Mouse (Mus musculus): ENCODE results near the gene Sorbs1. TPM values are rescaled to one million over a fixed set of nuclear protein-coding genes. Genes with fewer than 3 reads are reported as not detected.
A peak's percentile ranks its signal among the peaks of the same experiment; 100 is the strongest.

Sorbs1 gene
- total RNA-seq, 2 experiments from 2014 or later: 234 to 256 TPM

GRCm38 (mm10) chr19:40435797-40436196 lies 77.8 kb downstream of the Sorbs1 start:
- DNase-seq: no peak

GRCm38 (mm10) chr19:40435045-40435444 lies 78.5 kb downstream of the Sorbs1 start:
- DNase-seq: peak; percentile 65

DNA sequence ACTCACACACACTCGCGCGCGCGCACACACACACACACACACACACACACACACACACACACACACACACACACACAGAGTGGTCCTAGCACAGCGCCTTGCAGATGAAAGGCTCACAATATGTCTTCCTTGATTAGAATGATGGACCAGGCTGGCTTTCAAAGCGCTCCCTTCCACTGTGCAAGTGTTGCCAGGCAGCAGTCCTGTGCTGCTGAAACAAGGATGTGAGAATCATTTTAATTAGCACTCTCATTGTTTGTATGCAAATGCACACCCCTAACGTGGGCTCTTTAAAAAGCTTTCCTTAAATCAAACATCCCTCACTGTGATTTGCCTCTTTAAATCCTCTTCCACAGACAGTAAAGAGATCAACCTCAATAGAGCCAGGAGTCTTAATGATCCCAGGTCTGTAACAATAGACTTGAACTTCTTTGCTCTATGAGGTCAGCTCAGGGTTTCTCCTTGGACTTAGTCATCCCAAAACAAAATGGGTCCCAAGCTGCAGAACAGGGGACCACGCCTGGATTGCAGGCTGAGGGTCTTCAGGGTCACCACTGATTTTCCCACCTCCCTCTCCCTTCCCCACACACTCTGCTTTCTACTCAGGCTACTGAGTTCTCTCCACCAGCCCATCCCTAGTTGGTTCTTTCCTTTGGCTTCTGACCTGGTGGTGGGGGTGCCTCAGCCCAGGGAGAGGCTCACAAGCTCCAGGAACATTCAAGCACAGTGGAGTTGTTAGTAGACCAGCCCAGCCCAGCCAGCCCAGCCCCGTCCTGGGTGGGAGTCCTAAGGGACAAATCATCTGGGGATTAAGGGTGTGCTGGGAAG lies 79.3 kb downstream of the Sorbs1 start:
- DNase-seq: peak; percentile 26

DNA sequence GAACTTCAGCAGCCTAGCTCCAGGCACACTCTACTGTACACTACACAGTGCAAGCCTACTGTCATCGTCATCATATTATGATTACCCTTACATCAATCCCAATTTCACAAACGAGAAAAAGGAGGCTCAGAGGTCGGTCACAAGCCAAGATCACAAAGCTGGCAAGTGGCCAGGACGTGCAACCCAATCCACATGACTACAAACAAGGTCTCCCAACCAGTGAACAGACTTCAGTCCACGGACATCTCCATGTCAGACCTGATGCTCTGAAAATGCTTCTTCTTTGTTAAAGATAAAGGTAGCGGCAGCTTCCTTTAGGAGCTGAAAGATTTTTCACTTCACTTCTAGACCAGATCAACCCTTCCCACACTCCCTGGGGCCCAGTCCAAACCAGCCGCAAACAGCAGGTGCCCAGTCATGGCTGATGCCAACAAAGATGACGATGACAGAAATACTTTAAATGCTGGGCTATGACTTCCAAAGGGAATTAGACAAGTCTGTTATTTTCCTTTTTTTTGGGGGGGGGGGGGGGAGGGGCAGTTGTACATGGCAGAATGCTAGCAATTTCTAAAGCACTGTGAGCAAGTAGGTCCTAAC lies 80.2 kb downstream of the Sorbs1 start:
- DNase-seq: peak; percentile 58

- DNase-seq: peak; percentile 49
Observed at GRCm38 (mm10) chr19:40431969-40432368, 81.6 kb downstream of the Sorbs1 start.

GRCm38 (mm10) chr19:40429572-40429971 lies 84.0 kb downstream of the Sorbs1 start:
- no peak for DNase-seq

DNA sequence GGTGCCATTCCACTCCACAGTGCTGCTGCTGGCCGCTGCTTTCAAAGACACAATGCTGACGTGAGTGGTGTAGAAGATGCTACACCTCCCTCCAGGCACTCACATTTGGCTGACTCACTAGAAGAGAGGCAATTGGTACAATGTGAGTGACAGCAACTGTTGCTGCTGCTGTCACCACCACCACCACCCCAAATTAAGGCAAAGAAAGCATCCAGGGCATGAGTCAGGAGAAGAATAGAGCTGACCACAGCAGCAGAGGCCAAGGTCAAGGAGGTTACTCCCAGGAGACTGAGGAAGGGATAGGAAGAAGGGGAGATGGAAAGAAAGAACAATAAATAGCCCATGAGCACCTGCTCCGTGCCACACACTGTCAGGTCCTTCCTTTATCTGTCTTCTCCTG lies 84.4 kb downstream of the Sorbs1 start:
- no peak for DNase-seq

DNA sequence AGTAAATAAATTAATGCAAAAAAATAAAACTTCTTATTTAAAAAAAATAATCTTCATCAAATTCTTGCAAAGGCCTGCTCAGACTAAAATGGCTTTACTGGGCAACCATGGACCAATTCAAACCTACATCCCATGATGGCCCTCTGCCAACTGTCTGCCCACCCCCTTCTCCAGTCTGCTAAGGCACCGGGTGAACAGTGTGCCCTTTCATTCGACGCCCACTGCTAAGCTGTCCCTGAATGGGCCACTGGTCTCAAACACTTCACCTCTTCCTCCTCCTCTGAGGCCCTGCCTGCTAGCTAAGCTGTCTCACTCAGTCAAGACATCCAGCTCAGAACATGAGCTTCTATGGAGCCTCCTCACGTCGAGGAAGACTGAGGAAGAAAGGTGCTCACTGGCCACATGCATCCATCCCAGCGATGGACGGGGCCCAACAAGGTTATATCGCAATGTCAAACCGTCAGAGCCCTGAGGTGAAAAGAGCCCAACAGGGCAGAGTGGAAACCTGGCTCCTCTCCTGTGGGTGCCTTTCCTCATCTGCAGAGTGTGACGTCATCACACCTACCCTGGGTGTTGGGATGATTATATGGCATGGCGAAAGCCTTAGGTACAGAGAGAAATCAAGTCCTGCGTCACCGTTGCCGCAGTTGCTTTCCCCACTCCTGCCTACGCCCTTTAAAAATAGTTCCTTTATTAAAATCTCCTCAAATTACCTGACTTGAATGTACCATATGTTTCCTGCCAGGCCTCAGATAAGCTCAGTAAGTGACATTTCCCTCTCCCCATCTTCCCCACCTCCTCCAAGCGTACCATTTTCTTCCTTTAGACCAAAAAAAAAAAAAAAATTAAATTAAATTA lies 87.2 kb downstream of the Sorbs1 start:
- DNase-seq: no peak

DNA sequence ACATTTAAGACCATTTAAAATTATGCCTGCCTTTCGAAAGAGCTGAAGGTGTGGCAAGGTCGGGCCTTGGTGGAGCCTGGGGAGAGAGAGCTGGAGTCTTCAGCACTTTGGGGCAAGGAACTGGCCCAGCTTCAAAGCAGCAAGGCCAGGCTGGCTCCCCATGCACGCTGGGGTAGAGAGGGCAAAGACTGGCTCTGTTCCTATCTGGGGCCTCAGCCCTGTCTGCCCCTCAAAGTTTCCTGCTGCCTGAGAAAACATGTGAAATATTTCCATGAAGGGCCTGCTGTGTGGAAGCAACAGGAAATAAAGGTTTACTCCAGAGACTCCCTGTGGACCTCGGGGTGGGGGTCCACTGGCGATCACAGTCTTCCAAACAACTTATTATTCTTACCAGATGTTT lies 88.3 kb downstream of the Sorbs1 start:
- DNase-seq: peak; percentile 29

GRCm38 (mm10) chr19:40421037-40421436 lies 92.5 kb downstream of the Sorbs1 start:
- no peak for DNase-seq

- no peak for DNase-seq
Observed at GRCm38 (mm10) chr19:40419315-40419714, 94.3 kb downstream of the Sorbs1 start.

DNA sequence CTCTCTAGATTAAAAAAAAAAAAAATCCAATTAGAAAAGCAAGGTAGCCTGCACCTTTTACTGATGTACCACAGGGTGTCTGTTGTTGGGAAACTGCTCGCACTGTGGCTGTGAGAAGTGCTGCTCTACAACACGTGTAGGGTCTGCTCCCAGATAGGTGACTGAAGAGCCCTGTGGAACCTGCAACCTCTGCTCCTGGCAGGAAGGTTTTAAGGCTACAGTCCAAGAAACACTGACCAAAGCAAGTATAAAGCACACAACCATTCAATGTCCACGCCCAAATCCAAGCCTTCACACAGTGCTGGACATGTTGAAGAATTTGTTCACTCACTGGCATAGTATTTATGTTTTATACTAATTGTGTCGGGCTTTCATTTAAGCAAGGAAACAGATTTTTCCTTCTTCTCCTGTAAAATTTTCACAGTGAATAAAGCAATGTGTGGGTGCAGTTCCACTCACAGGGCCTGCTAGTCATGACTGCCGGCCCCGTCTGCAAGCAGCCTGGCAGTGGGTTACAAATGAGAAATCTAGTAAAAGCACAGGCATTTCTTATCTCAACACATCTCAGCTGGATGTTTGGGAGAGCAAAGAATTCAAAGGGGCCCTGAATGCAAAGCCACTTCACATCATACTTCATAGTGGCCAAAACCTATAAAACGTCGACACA lies 96.3 kb downstream of the Sorbs1 start:
- DNase-seq: no peak

GRCm38 (mm10) chr19:40415725-40416124 lies 97.9 kb downstream of the Sorbs1 start:
- DNase-seq: no peak

DNA sequence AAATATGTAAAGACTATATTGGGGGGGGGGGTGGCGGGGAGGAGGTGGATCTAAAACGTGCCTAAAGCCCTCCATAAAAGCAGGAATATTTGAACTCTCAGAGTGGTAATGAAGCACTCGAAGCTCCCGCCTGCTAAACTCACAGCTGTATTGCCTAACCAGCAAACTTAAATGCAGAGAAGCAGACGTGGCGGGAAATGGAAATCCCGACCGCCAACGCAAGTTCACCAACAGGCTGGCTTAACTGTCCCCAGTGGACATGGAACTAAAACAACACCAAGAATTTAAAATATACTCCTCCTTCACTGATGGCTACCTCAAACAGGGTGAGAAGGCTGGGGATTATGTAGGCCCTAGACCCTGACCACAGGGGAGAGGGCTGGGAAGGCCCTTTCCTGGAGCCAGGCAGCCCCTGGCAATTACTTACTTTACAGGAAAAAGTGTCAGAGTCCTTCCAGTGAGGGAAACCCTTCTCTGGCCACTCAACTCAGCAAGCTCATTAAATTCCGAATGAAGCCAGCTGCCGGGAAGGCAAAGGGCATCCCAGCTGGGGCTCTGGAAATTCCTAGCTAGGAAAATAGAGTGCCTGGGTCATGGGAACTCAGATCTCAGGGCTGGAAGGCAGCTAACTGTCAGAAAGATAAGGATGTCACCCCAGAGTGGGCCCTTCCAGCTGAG lies 98.6 kb downstream of the Sorbs1 start:
- DNase-seq: peak; percentile 51

GRCm38 (mm10) chr19:40414386-40414785 lies 99.2 kb downstream of the Sorbs1 start:
- no peak for DNase-seq

DNA sequence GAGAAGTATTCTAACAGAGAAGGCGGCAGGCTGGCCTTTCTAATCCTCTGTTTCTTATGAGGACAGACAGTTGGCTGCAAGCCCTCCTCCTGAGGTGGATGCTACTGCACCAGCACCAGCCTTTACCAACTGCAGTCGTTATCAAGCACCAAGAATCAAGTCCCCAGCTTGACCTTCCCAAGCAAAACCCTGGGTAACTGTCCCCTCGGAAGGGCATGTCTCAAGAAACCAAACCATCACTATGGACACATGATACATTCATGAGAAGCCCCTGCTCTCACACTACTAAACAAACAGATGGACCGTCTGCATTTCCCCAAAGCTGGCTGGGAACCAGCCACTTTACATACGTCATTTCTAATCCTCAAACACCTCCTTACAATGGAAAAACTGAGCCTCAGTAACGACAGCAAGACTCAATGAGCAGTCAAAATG lies 102.2 kb downstream of the Sorbs1 start:
- peak; percentile 31 for DNase-seq

GRCm38 (mm10) chr19:40410511-40410910 lies 103.1 kb downstream of the Sorbs1 start:
- no peak for DNase-seq

DNA sequence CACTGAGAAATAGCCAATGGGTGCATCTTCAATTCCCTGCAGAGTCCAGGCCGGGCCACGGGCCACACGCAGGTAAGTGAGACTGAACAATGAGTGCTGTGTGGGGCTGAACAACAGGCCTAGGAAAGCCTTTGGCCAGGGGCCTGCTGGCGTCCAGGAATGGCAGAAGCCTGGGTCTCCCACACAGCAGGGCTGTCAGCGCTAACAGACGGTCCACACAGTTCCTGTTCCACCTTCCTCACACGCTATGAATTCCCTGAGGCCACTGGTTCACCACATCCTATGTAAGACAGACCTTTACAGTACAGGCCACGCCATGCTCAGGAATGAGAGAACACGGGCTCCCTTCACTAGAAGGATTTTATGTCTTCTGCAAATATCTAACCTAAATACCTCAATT lies 103.5 kb downstream of the Sorbs1 start:
- DNase-seq: peak; percentile 43

GRCm38 (mm10) chr19:40409500-40410035 lies 104.0 kb downstream of the Sorbs1 start:
- no peak for DNase-seq

GRCm38 (mm10) chr19:40407186-40407585 lies 106.4 kb downstream of the Sorbs1 start:
- no peak for DNase-seq

DNA sequence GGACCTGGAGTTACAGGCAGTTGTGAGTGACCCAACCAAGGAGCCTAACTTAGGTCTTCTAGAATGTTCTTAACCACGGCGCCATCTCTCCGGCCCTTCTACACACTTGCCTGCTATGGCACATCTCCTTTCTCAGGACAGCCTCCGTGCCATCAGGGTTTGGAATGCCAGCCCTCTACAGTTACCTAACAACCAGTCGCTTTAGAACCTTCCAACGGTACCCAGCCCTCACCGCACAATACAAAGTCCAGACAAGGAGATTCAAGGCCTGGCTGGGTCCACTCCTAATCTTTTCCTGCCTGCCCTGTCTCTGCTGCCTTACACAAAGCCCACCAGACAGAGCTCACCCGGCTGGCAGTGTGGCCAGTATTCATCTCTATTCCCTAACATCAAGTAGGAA lies 106.9 kb downstream of the Sorbs1 start:
- no peak for DNase-seq

- peak; percentile 63 for DNase-seq
Observed at GRCm38 (mm10) chr19:40405808-40406207, 107.8 kb downstream of the Sorbs1 start.

Data from heart, postnatal 4 days (tissue).